28 mouse cellular contexts compared by ENCODE assay signal in genomic region chr5:111613687-111614086, GRCm38 (mm10).
DNase-seq lines count a peak whose midpoint lies in the region; ATAC-seq and TF ChIP-seq lines count a peak whose summit lies in the region.
"Had no signal": no experiment of that assay in that cellular context is flagged by ENCODE, and none has a peak within 500 bp of the region (broad histone marks: within the 10 kb centered on the region; RNA-seq: fewer than 3 reads in every experiment).

No protein-coding gene starts in this region.

- H3K9ac ChIP-seq in forebrain, embryonic 12.5 days: no peak overlapping the region
- H3K9ac ChIP-seq in forebrain, embryonic 13.5 days: no peak overlapping the region
- no peak overlapping the region for H3K9ac ChIP-seq in intestine, postnatal 0 days (ENCODE audit: low read depth, low read length)
- no peak overlapping the region for H3K9ac ChIP-seq in intestine, embryonic 15.5 days
- no peak overlapping the region for H3K9ac ChIP-seq in lung, postnatal 0 days (replicated peaks; ENCODE audit: low read depth)
- H3K9ac ChIP-seq in embryonic facial prominence, embryonic 15.5 days: no peak overlapping the region
- H3K9ac ChIP-seq: hindbrain, embryonic 12.5 days; limb, embryonic 13.5 days; liver, embryonic 13.5 days; lung, embryonic 15.5 days; neural tube, embryonic 15.5 days; stomach, embryonic 15.5 days had no signal

- no peak for ATAC-seq in forebrain, embryonic 12.5 days (ENCODE audit: low FRiP score)
- no peak for ATAC-seq in forebrain, embryonic 13.5 days
- no peak for ATAC-seq in intestine, postnatal 0 days
- ATAC-seq in intestine, embryonic 15.5 days: no peak
- ATAC-seq in lung, postnatal 0 days: no peak
- ATAC-seq in embryonic facial prominence, embryonic 15.5 days (ENCODE audit: insufficient number of reproducible peaks, low FRiP score, low TSS enrichment, low read depth): 0 out of 2 replicates have a peak, but pooled peaks have one; percentile 31

- no peak overlapping the region for H3K4me2 ChIP-seq in forebrain, embryonic 12.5 days
- H3K4me2 ChIP-seq in forebrain, embryonic 13.5 days: no peak overlapping the region
- no peak overlapping the region for H3K4me2 ChIP-seq in intestine, postnatal 0 days (replicated peaks; ENCODE audit: low read depth)
- no peak overlapping the region for H3K4me2 ChIP-seq in intestine, embryonic 15.5 days (replicated peaks)
- no peak overlapping the region for H3K4me2 ChIP-seq in lung, postnatal 0 days (replicated peaks; ENCODE audit: low read depth, low read length)
- H3K4me2 ChIP-seq in embryonic facial prominence, embryonic 15.5 days (replicated peaks): no peak overlapping the region
- H3K4me2 ChIP-seq: hindbrain, embryonic 12.5 days; limb, embryonic 13.5 days; liver, embryonic 13.5 days; lung, embryonic 15.5 days; neural tube, embryonic 15.5 days; stomach, embryonic 15.5 days had no signal

- no peaks in the 10 kb centered on the region for H3K27me3 ChIP-seq in forebrain, embryonic 12.5 days
- H3K27me3 ChIP-seq in forebrain, embryonic 13.5 days: no peaks in the 10 kb centered on the region
- no peaks in the 10 kb centered on the region for H3K27me3 ChIP-seq in intestine, postnatal 0 days (replicated peaks; ENCODE audit: control insufficient read depth, insufficient read depth, low read length)
- H3K27me3 ChIP-seq in intestine, embryonic 15.5 days (replicated peaks): no peaks in the 10 kb centered on the region
- no peaks in the 10 kb centered on the region for H3K27me3 ChIP-seq in lung, postnatal 0 days (replicated peaks; ENCODE audit: insufficient read depth, low read length)
- H3K27me3 ChIP-seq in embryonic facial prominence, embryonic 15.5 days: no peaks in the 10 kb centered on the region
- H3K27me3 ChIP-seq: hindbrain, embryonic 12.5 days; limb, embryonic 13.5 days; liver, embryonic 13.5 days; lung, embryonic 15.5 days; stomach, embryonic 15.5 days had no signal

- WGBS in forebrain, embryonic 12.5 days: 54% methylated on average over 1 of the region's 1 CpGs
- WGBS in forebrain, embryonic 13.5 days: 44% methylated on average over 1 of the region's 1 CpGs
- WGBS in intestine, postnatal 0 days: 36% methylated on average over 1 of the region's 1 CpGs
- WGBS in intestine, embryonic 15.5 days: 39% methylated on average over 1 of the region's 1 CpGs
- WGBS in lung, postnatal 0 days: 29% methylated on average over 1 of the region's 1 CpGs
- 8% methylated on average over 1 of the region's 1 CpGs for WGBS in embryonic facial prominence, embryonic 15.5 days

- H3K4me3 ChIP-seq in forebrain, embryonic 12.5 days (replicated peaks): no peak overlapping the region
- no peak overlapping the region for H3K4me3 ChIP-seq in forebrain, embryonic 13.5 days
- no peak overlapping the region for H3K4me3 ChIP-seq in intestine, postnatal 0 days (ENCODE audit: low read depth, low read length)
- H3K4me3 ChIP-seq in intestine, embryonic 15.5 days (replicated peaks): no peak overlapping the region
- no peak overlapping the region for H3K4me3 ChIP-seq in lung, postnatal 0 days (ENCODE audit: low read depth, low read length)
- H3K4me3 ChIP-seq in embryonic facial prominence, embryonic 15.5 days (replicated peaks): no peak overlapping the region
- H3K4me3 ChIP-seq: hindbrain, embryonic 12.5 days; left cerebral cortex, adult 2 months; limb, embryonic 13.5 days; liver, embryonic 13.5 days; lung, embryonic 15.5 days; neural tube, embryonic 15.5 days; stomach, embryonic 15.5 days had no signal

- no peak for TF ChIP-seq EP300 in lung, postnatal 0 days (IDR thresholded peaks at IDR 0.05)

- H3K36me3 ChIP-seq in forebrain, embryonic 12.5 days (replicated peaks): no peaks in the 10 kb centered on the region
- no peaks in the 10 kb centered on the region for H3K36me3 ChIP-seq in forebrain, embryonic 13.5 days (ENCODE audit: poor library complexity, severe bottlenecking)
- H3K36me3 ChIP-seq in intestine, postnatal 0 days (ENCODE audit: control insufficient read depth, insufficient read depth): no peaks in the 10 kb centered on the region
- H3K36me3 ChIP-seq in intestine, embryonic 15.5 days: no peaks in the 10 kb centered on the region
- H3K36me3 ChIP-seq in lung, postnatal 0 days (ENCODE audit: insufficient read depth, low read length): no peaks in the 10 kb centered on the region
- H3K36me3 ChIP-seq in embryonic facial prominence, embryonic 15.5 days: no peaks in the 10 kb centered on the region
- H3K36me3 ChIP-seq: G1E; hindbrain, embryonic 12.5 days; limb, embryonic 13.5 days; liver, embryonic 13.5 days; lung, embryonic 15.5 days; neural tube, embryonic 15.5 days; stomach, embryonic 15.5 days had no signal

- TF ChIP-seq CTCF in intestine, postnatal 0 days (IDR thresholded peaks at IDR 0.05; ENCODE audit: low read depth): peak; percentile 26; the same call in 1 of the 2 replicates
- peak; percentile 23 for TF ChIP-seq CTCF in lung, postnatal 0 days (IDR thresholded peaks at IDR 0.05)

- no peak for DNase-seq in lung, postnatal 0 days (ENCODE audit: low spot score)
- DNase-seq in lung, postnatal 36 days: no peak
- no peak for DNase-seq in adipocyte (ENCODE audit: low spot score)
- DNase-seq: adrenal gland, postnatal 10 days; cerebellum, adult 8-10 months; cerebellum, postnatal 25 days; gastrocnemius, postnatal 36 days; kidney, adult 11 months; kidney, postnatal 14 days; liver, embryonic 13.5 days; midbrain, embryonic 14.5 days; retina, postnatal 1 day; right cerebral cortex, postnatal 14 days; thymus, adult 2 months; thymus, postnatal 36 days had no signal

- H3K27ac ChIP-seq in forebrain, embryonic 12.5 days: 0 out of 2 replicates have a peak overlapping the region, but pooled peaks have one; percentile 5
- no peak overlapping the region for H3K27ac ChIP-seq in forebrain, embryonic 13.5 days
- no peak overlapping the region for H3K27ac ChIP-seq in intestine, postnatal 0 days (ENCODE audit: low read depth, low read length)
- no peak overlapping the region for H3K27ac ChIP-seq in intestine, embryonic 15.5 days
- no peak overlapping the region for H3K27ac ChIP-seq in lung, postnatal 0 days (ENCODE audit: low read length)
- no peak overlapping the region for H3K27ac ChIP-seq in embryonic facial prominence, embryonic 15.5 days (replicated peaks)
- H3K27ac ChIP-seq: hindbrain, embryonic 12.5 days; left cerebral cortex, adult 2 months; limb, embryonic 13.5 days; liver, embryonic 13.5 days; lung, embryonic 15.5 days; macrophage; neural tube, embryonic 15.5 days; stomach, embryonic 15.5 days had no signal

- H3K9me3 ChIP-seq in forebrain, embryonic 12.5 days: peaks cover 3% of the 10 kb centered on the region; the same call in 1 of the 2 replicates
- peaks cover 5% of the 10 kb centered on the region for H3K9me3 ChIP-seq in forebrain, embryonic 13.5 days (replicated peaks)
- H3K9me3 ChIP-seq in intestine, postnatal 0 days (ENCODE audit: control insufficient read depth): no peaks in the 10 kb centered on the region
- no peaks in the 10 kb centered on the region for H3K9me3 ChIP-seq in intestine, embryonic 15.5 days
- no peaks in the 10 kb centered on the region for H3K9me3 ChIP-seq in lung, postnatal 0 days (ENCODE audit: low read length)
- H3K9me3 ChIP-seq in embryonic facial prominence, embryonic 15.5 days (replicated peaks): no peaks in the 10 kb centered on the region
- H3K9me3 ChIP-seq: liver, embryonic 13.5 days; lung, embryonic 15.5 days; neural tube, embryonic 15.5 days; stomach, embryonic 15.5 days had no signal

- peaks cover 8% of the 10 kb centered on the region; the same call in 1 of the 2 replicates for H3K4me1 ChIP-seq in forebrain, embryonic 12.5 days
- no peaks in the 10 kb centered on the region for H3K4me1 ChIP-seq in forebrain, embryonic 13.5 days
- H3K4me1 ChIP-seq in intestine, postnatal 0 days (replicated peaks; ENCODE audit: control insufficient read depth, insufficient read depth, low read length): no peaks in the 10 kb centered on the region
- H3K4me1 ChIP-seq in intestine, embryonic 15.5 days (replicated peaks): no peaks in the 10 kb centered on the region
- H3K4me1 ChIP-seq in lung, postnatal 0 days (ENCODE audit: insufficient read depth, low read depth, low read length): no peaks in the 10 kb centered on the region
- peaks cover 25% of the 10 kb centered on the region for H3K4me1 ChIP-seq in embryonic facial prominence, embryonic 15.5 days
- H3K4me1 ChIP-seq: liver, embryonic 13.5 days; lung, embryonic 15.5 days; neural tube, embryonic 15.5 days had no signal
